Mouse (Mus musculus): ENCODE data around the gene Mmp28.

DNA sequence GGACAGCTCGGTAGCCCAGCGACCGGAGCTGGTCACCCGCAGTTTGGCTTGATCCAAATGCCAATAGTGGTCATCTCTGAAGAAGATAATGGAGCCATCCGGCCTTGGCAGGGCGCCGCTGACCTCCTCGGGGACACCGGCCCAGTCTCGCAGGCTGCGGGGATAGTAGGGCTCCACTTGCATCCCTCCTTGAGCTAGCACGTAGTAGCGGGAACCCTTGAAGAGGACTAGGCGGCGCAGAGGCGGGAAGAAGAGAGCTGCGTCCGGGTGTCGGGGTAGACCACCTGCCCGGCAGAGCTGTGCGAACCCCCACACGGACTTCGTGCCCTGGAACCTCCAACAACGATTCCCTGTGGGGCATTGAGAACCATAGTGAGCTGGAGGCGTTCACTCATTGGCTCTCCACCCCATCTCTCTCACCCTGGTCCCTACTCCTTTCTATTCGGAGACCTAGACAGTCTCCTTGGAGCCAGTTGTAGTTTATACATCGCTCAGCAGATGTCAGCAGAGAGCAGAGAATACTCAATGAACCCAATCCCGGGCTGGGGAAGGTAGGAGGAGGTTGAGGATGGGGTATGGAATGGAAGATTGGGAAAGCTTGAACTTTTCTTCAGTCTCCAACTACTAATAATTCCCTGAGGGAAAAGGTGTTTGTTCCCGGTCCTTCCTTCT lies 20.1 kb downstream of the Mmp28 start:
- TF ChIP-seq CTCF (IDR thresholded peaks at IDR 0.05; ENCODE audit: borderline replicate concordance, insufficient read depth, low read length) (no peak), POLR2A (IDR thresholded peaks at IDR 0.05; ENCODE audit: low read depth, low read length) (no peak)

Measured in embryonic fibroblast, embryonic 13.5 days (primary cell).